Mouse (Mus musculus): ENCODE results near the gene Hist2h2aa2. TPM values are rescaled to one million over a fixed set of nuclear protein-coding genes. Genes with fewer than 3 reads are reported as not detected.
"Not testable (repeated sequence)": the region's sequence is repeated elsewhere in the genome, so short reads cannot be mapped to it uniquely, and the experiment has no call there.

Gene Hist2h2aa2
- polyA plus RNA-seq, 1 experiment: not detected

- H3K4me3 ChIP-seq (ENCODE audit: insufficient read depth, low read depth, low read length): peak within 1 kb of the TSS; percentile 86
- peak; percentile 99 for TF ChIP-seq POLR2A (IDR thresholded peaks at IDR 0.05; ENCODE audit: insufficient read depth, low read depth, low read length)
- no peak for TF ChIP-seq CTCF (IDR thresholded peaks at IDR 0.05; ENCODE audit: insufficient read depth, low read depth, low read length)
- WGBS: under 1% methylated on average over 45 of the region's 45 CpGs
- H3K4me1 ChIP-seq (ENCODE audit: control insufficient read depth, insufficient read depth, low read length): no peaks in the 10 kb centered on the region
- H3K27ac ChIP-seq (ENCODE audit: insufficient read depth, low read depth, low read length): peak within 1 kb of the TSS; percentile 98
Observed at GRCm38 (mm10) chr3:96269511-96270474, 29.7 kb upstream of the Hist2h2aa2 start, which contains the start of gene Hist2h2bb. Gene Hist2h2bb (plus strand): TSS chr3:96269752.

- Histone ChIP-seq H3K4me3 (ENCODE audit: insufficient read depth, low read depth, low read length) (peak overlapping the region; percentile 51), H3K27ac (ENCODE audit: insufficient read depth, low read depth, low read length) (peak overlapping the region; percentile 98)
- TF ChIP-seq POLR2A (IDR thresholded peaks at IDR 0.05; ENCODE audit: insufficient read depth, low read depth, low read length): peak; percentile 49
- H3K4me1 ChIP-seq (ENCODE audit: control insufficient read depth, insufficient read depth, low read length): not testable (repeated sequence)
- WGBS: 0% methylated on average over 14 of the region's 44 CpGs
Observed at GRCm38 (mm10) chr3:96268776-96269378, 28.8 kb upstream of the Hist2h2aa2 start.

DNA sequence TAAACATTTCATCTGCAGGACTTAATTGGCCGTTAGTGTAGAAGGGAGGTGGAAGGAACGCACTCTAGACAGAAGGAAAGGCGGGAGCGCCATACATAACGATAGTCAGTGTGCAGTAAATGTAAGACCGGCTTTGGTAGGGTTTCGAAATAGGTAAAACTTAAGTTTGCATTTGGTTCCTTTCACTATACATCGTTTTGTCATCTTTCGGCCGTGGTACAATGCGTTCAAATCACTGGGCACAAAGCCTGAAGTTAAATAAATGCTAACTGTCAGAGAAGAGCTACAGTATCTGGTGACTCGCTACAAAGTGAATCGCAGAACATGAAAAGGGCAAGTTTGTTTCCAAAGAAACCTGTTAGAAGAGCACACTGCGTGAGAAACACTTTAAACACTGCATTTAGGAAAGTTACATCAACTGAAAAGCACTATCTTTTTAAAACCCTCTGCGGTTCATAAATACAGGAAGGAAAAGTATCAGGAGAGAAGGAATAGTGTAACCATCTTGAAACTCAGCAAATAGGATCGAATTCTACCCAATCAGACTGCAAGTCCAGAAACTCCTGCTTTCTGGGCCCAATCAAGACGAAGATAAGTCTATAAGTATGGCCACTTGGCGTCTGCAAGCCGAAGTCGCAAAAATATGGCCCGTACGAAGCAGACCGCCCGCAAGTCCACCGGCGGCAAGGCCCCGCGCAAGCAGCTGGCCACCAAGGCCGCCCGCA, 28.1 kb upstream of the Hist2h2aa2 start, which contains the start of gene Hist2h3b:
Gene Hist2h3b, plus strand, starts transcription at position 604 of the 725 bp plus-strand sequence.
- TF ChIP-seq CTCF (IDR thresholded peaks at IDR 0.05; ENCODE audit: insufficient read depth, low read depth, low read length): no peak
- TF ChIP-seq POLR2A (IDR thresholded peaks at IDR 0.05; ENCODE audit: insufficient read depth, low read depth, low read length): peak; percentile 86
- Histone ChIP-seq H3K27ac (ENCODE audit: insufficient read depth, low read depth, low read length) (peak within 1 kb of the TSS; percentile 98), H3K4me1 (ENCODE audit: control insufficient read depth, insufficient read depth, low read length) (peaks cover 3% of the 10 kb centered on the region; the same call in 1 of the 2 replicates), H3K4me3 (ENCODE audit: insufficient read depth, low read depth, low read length) (peak within 1 kb of the TSS; percentile 86)
- 5% methylated on average over 30 of the region's 30 CpGs for WGBS

DNA sequence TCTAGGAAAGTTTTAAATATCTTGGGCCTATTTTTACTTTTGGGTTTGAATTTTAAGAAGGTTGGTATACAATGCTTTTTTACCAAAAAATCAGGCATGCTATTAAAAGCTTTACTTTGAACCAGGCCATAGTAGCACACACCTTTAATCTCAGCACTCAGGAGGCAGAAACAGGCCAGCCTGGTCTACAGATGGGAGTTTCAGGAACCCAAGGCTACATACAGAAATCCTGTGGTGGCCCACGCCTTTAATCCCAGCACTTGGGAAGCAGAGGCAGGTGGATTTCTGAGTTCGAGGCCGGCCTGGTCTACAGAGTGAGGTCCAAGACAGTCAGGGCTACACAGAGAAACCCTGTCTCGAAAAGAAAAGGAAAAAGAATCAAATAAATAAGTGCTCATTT, 27.5 kb upstream of the Hist2h2aa2 start:
- TF ChIP-seq CTCF (IDR thresholded peaks at IDR 0.05; ENCODE audit: insufficient read depth, low read depth, low read length) (no peak), POLR2A (IDR thresholded peaks at IDR 0.05; ENCODE audit: insufficient read depth, low read depth, low read length) (no peak)
- WGBS: 64% methylated on average over 4 of the region's 4 CpGs
- peaks cover 3% of the 10 kb centered on the region; the same call in 1 of the 2 replicates for H3K4me1 ChIP-seq (ENCODE audit: control insufficient read depth, insufficient read depth, low read length)
- no peak overlapping the region for H3K4me3 ChIP-seq (ENCODE audit: insufficient read depth, low read depth, low read length)
- H3K27ac ChIP-seq (ENCODE audit: insufficient read depth, low read depth, low read length): peak overlapping the region; percentile 41; the same call in 1 of the 2 replicates

DNA sequence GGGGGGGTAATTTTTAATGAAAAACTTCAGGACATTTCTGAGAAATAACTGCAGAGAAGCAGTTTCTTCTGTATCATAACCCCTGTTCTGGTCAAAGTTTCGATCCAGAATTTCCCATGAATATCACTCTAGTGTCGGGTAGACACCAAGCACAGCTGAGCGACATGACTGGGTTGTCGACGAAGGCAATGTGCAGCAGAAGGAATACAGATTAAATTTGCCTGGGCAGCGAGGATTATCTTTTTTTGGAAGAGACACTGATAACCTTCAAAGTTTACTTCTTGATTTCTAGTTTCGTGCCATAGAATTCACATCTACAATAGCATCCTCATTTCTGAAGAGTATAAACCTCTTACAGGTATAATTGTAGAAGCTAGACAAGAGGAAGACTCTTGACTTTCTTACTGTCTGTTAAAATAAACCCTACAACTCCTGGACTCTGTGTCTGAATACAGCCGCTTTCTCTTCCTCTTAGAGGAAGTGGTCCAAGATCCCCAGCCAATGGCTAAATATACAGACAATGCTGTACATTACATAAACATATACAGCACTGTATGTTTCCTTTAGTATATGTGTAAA, 26.1 kb upstream of the Hist2h2aa2 start:
- WGBS: 93% methylated on average over 8 of the region's 8 CpGs

GRCm38 (mm10) chr3:96264404-96264949, 24.4 kb upstream of the Hist2h2aa2 start:
- Histone ChIP-seq H3K4me3 (ENCODE audit: insufficient read depth, low read depth, low read length) (no peak overlapping the region), H3K27ac (ENCODE audit: insufficient read depth, low read depth, low read length) (peak overlapping the region; percentile 97), H3K4me1 (ENCODE audit: control insufficient read depth, insufficient read depth, low read length) (peaks cover 5% of the 10 kb centered on the region)
- 54% methylated on average over 7 of the region's 7 CpGs for WGBS
- TF ChIP-seq POLR2A (IDR thresholded peaks at IDR 0.05; ENCODE audit: insufficient read depth, low read depth, low read length): no peak
- no peak for TF ChIP-seq CTCF (IDR thresholded peaks at IDR 0.05; ENCODE audit: insufficient read depth, low read depth, low read length)

More for the DNA sequence above, 26.1 kb upstream of the Hist2h2aa2 start:
- TF ChIP-seq CTCF (IDR thresholded peaks at IDR 0.05; ENCODE audit: insufficient read depth, low read depth, low read length) (no peak), POLR2A (IDR thresholded peaks at IDR 0.05; ENCODE audit: insufficient read depth, low read depth, low read length) (no peak)
- Histone ChIP-seq H3K4me1 (ENCODE audit: control insufficient read depth, insufficient read depth, low read length) (peaks cover 5% of the 10 kb centered on the region), H3K4me3 (ENCODE audit: insufficient read depth, low read depth, low read length) (no peak overlapping the region), H3K27ac (ENCODE audit: insufficient read depth, low read depth, low read length) (no peak overlapping the region)

DNA sequence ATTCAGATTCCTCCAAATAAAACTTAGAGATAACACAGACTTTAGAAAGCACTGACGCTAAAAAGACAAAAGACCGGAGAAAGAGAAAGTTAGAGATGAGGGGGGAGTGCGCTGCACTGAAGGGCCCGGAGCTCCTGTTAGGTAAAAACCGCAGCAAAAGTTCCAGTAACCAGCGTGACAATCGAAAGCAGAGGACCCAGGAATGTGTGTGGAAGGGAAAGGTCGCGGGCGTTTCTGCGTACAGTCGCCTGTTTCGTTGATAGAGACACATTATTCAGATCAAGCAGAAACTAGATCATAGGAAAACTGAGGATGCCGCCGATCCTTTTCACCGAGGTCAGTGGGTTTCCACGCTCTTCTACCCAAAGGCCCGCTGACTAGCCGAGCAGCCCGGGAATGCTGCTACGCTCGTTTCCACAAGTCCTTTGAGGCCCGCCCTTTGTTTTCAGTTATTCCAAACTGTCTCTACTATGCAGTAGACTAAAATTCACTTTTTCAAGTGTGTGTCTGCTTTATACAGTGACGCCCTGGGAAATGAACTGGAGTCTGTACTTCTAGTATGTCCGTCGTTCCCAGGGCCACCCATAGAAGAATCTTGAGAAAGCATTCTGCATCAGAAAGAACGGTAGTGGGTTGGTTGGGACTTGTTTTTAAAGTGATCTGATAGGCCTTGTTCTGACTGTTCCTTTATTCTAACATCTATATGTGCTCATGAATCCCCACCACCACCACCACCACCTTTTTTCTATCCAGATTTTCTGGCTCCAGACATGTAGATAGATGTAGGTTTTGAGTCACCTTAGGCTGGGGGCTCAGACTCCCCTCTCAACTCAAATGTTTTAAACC, 23.7 kb upstream of the Hist2h2aa2 start:
- peaks cover 5% of the 10 kb centered on the region for H3K4me1 ChIP-seq (ENCODE audit: control insufficient read depth, insufficient read depth, low read length)
- H3K27ac ChIP-seq (ENCODE audit: insufficient read depth, low read depth, low read length): peak overlapping the region; percentile 97
- under 1% methylated on average over 27 of the region's 27 CpGs for WGBS
- peak; percentile 14 for TF ChIP-seq CTCF (IDR thresholded peaks at IDR 0.05; ENCODE audit: insufficient read depth, low read depth, low read length)
- TF ChIP-seq POLR2A (IDR thresholded peaks at IDR 0.05; ENCODE audit: insufficient read depth, low read depth, low read length): no peak
- H3K4me3 ChIP-seq (ENCODE audit: insufficient read depth, low read depth, low read length): peak overlapping the region; percentile 57
